Mouse (Mus musculus): ENCODE data around the gene Neurod6. TPM values are rescaled to one million over a fixed set of nuclear protein-coding genes. Genes with fewer than 3 reads are reported as not detected.
"Not testable (repeated sequence)": the region's sequence is repeated elsewhere in the genome, so short reads cannot be mapped to it uniquely, and the experiment has no call there.

Gene Neurod6
- total RNA-seq (2015; ENCODE audit: low replicate concordance) (not detected in 2 replicates), total RNA-seq (2017; ENCODE audit: low replicate concordance) (not detected in 2 replicates)

DNA sequence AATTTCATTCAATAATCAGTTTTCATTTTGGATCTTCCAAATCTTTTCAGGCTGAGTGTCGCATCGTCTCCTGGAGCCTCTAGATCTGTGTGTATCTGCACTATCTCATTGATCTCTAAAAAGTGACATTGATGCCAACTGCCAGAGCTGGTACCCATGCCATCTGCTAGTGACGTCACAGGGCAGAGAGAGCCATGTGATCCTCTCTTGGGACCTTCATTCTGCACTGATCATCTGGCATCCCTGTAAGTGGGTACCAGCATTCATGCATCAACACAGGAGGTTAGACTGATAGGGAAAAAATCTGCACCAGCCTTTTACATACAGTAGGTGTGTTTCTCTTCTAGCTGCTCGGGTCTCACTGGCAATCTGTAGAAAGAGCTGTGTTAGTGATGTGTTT lies at the start of gene Neurod6:
Gene Neurod6 (minus strand): TSS at position 290 of the 400 bp plus-strand sequence.
- no peak for ATAC-seq (replicated peaks; ENCODE audit: low FRiP score, poor library complexity, severe bottlenecking)

DNA sequence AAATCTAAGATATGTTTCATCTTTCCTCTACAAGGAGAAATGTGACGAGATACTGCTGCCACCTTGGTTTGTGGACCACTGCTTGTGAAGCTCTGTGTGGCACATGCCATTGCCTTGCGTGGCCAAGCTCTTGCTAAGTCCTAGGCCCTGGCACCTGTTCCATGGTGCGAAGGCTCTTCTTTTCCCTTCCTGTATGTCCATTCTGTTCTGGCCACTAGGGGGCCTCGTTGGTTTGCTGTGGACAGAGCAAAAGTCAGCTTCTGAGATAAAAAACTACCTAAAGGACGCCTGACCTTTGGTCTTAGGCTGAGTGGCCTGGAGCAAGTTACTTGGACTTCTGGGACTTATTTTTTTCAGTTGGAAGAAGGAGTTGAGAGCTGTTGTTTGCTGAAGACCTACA lies 36.1 kb upstream of the Neurod6 start:
- peak; percentile 55; the same call in 1 of the 2 replicates for ATAC-seq (replicated peaks; ENCODE audit: low FRiP score, poor library complexity, severe bottlenecking)

DNA sequence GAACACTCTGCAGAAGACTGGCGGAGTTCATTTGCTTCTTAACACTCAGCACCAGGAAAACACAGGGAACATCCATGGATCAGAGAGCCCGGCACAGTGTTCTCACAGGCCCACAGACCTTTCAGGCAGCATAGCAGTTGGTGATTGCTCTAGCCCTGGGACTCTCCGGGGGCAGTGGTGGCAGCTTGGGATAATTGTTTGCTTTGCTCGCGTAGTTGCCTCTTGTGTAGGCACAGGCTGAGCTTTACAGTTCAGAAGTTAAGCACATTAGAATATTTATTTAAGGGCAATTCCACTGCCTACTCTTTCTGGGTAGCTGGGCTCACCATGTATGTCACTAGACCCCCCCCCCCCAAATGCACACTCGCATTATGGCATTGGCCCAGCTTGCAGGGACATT lies 34.4 kb upstream of the Neurod6 start:
- no peak for ATAC-seq (replicated peaks; ENCODE audit: low FRiP score, poor library complexity, severe bottlenecking)

- not testable (repeated sequence) for ATAC-seq (replicated peaks; ENCODE audit: low FRiP score, poor library complexity, severe bottlenecking)
These were observed 29.9 kb upstream of the Neurod6 start for GRCm38 (mm10) chr6:55710913-55711312.

DNA sequence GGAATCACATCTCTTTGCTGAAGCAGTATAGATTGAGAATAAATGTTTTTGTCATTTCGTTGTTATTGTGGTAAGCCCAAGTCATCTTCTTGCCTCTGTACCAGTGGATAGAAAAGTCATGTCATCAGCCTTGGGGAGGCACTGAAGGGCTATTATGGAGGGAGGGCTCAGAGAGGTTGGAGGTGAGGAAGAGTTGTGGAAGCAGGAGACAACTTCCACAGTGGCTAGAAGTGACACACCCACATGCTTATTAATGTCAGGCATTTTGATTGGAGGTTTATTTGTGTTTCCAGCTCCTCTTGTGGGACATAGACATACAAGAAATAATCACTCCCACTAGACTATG lies 23.7 kb upstream of the Neurod6 start:
- ATAC-seq (replicated peaks; ENCODE audit: low FRiP score, poor library complexity, severe bottlenecking), result no peak

GRCm38 (mm10) chr6:55704061-55704758 lies 23.1 kb upstream of the Neurod6 start:
- no peak for ATAC-seq (replicated peaks; ENCODE audit: low FRiP score, poor library complexity, severe bottlenecking)

DNA sequence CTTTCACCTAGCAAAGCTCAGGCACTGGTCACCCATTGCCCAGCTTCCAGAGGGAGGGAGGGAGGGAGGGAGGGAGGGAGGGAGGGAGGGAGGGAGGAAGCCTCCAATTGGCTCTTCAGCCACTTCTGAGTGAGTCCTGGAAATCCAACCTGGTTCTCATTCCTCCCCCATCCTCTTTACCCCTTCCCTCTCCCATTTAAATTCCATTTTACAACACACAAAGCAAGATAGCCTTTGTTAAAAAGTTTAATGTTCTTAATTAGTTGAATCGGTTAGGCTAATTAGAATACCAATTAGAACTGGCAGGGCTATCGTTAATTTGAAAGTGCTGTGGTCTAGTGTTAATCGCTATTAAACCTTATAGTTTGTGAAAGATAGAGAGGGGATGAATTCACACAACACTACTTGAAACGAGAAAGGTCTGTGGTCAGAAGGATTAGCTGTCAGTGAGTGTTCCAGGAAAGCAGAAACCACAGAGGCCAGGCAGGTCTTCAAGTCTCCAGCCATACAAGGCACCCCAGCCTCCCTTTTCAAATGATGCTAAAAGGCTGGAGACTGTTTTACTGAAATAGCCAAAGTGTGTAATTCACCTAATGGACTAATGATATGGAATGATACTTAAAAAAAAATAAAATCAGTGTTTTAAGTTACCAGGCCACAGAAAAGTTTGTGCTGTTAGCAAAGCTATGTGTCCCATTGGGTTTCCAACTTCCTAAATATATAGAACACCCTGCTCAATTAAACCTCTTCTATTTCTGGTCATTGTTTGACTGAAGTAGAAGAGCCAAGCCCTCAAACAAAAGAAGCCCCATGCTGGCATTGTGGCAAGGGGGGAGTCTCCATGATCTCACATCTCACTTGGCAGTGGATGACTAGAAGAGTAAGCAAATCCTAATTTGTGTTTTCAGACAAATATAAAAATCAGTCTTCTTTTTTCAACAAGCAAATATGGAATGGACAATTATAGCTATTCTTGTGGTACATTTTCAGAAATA lies 19.6 kb upstream of the Neurod6 start:
- ATAC-seq (replicated peaks; ENCODE audit: low FRiP score, poor library complexity, severe bottlenecking), result no peak

GRCm38 (mm10) chr6:55690015-55690531 lies 9.0 kb upstream of the Neurod6 start:
- no peak for ATAC-seq (replicated peaks; ENCODE audit: low FRiP score, poor library complexity, severe bottlenecking)

GRCm38 (mm10) chr6:55683506-55683905 lies 2.4 kb upstream of the Neurod6 start:
- ATAC-seq (replicated peaks; ENCODE audit: low FRiP score, poor library complexity, severe bottlenecking), result no peak

- ATAC-seq (replicated peaks; ENCODE audit: low FRiP score, poor library complexity, severe bottlenecking), result no peak
These were observed 1.8 kb upstream of the Neurod6 start for GRCm38 (mm10) chr6:55682886-55683285.

DNA sequence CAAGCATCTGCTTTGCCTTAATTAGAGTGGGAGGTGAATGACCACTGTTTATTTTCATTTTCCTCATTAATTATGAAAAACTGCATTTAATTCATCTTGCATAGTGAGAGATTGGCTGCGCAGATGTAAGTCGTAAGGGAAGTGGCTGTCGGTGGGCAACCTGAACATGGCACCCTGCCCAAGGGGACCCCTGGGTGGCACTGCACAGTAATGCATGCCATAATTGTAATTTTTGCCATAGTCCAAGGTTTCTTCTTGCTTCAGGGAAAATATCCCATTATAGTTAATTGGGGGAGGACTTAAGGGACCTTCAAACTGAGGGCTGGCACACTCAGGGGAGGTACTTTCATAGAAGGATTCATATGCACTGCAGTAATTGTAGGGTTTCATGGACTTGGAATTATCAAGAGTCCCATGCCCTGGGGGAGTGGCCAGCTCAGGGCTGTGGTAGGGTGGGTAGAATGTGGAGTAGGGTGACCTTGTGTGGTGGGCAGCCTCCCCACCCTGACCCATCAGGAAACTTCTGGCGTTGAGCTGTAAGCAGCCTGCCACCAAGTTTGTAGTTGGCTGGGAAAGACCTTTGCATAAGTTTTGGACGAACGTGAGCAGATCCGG lies 2.4 kb downstream of the Neurod6 start:
- no peak for ATAC-seq (replicated peaks; ENCODE audit: low FRiP score, poor library complexity, severe bottlenecking)

DNA sequence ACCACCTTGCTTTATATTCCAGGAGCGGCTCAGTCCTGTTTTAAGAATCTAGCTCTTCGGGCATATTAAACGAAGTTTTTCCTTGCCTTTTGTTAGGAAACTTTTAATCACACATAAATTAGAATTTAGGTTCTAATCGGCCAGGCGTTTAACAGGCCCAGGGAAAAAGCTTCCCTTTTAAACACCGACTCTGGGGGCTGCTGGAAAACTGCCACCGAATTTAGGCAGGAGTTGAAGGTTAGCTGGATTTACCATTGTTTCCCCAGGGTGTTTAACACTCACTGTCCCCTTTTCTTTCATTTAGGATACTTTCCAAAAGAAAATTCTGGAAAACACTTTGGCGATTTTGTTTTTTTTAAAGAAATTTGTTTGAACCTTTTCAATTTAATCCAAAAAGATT lies 3.7 kb downstream of the Neurod6 start:
- ATAC-seq (replicated peaks; ENCODE audit: low FRiP score, poor library complexity, severe bottlenecking), result no peak

DNA sequence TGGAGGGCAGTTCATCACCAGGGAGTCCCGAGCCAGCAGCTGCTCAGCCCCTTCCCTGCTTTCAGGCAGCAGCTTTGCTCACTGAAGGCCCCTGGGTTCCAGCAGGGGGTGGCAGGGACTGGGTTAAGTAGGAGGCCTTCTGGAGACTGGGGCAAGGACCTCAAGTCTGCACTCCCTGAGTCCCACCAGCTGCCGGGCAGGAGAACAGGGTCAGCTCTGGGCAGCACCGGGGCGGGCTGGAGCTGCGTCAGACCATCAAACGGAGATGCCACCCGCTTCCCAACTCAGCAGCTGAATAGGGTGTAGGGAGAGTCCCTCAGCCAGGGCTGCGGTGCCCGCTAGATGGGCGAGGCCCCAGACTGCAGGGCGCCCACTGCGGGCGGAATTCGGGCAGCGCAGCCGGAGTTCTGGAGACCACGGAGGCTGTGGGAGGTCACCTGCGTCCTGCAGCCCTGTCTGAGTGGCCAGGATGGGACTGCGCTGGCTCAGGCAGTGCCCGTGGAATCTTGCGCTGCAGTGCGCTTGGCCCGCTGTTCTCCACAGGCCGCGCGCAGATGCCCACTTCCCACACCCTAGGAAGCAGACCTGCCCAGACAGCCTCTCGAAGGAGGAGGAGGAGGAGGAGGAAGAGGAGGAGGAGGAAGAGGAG lies 4.3 kb downstream of the Neurod6 start:
- no peak for ATAC-seq (replicated peaks; ENCODE audit: low FRiP score, poor library complexity, severe bottlenecking)

DNA sequence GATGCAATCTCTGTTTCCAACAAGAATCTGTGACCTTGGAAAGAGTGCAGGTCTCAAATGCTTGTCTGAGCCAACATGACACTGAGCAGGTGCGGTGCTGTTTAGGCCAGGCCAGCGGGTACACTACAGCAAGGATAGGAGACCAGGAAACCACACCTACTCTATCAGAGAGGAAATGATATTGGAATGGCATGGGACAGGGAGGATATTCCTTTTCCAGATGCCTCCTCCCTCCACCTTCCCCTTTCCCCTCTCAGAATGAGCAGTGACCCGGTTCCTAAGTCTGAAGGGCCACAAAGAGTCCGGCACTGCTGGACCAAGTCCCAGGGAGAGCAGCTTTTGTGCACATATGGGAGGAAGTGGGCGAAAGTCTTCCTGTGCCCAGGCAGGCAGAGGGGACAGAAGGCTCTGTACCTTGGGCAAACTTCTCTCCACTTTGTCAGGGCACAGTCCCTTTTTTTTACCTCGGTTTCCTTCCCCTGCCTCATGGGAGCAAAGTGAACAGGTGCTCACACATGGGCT lies 4.9 kb downstream of the Neurod6 start:
- no peak for ATAC-seq (replicated peaks; ENCODE audit: low FRiP score, poor library complexity, severe bottlenecking)

DNA sequence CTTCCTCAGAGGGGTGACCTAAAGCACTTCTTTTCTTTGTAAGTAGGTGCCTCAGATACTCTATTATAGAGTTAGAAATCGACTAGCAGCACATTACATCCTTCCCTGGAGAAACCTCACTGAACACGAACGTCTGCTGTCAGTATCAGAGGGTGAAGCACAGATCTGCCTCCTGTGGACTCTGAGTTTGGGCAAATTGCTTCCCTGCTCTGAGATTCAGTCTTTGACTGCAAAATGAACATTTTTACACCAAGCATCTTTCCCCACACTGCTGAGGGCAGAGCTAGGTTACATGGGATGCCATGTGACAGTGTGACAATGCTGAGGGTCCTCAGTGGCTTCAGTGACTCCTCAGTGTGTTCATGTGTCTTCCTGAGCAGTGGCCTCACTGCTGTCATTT lies 13.3 kb downstream of the Neurod6 start:
- no peak for ATAC-seq (replicated peaks; ENCODE audit: low FRiP score, poor library complexity, severe bottlenecking)

- no peak for ATAC-seq (replicated peaks; ENCODE audit: low FRiP score, poor library complexity, severe bottlenecking)
These were observed 19.7 kb downstream of the Neurod6 start for GRCm38 (mm10) chr6:55661126-55661915.

DNA sequence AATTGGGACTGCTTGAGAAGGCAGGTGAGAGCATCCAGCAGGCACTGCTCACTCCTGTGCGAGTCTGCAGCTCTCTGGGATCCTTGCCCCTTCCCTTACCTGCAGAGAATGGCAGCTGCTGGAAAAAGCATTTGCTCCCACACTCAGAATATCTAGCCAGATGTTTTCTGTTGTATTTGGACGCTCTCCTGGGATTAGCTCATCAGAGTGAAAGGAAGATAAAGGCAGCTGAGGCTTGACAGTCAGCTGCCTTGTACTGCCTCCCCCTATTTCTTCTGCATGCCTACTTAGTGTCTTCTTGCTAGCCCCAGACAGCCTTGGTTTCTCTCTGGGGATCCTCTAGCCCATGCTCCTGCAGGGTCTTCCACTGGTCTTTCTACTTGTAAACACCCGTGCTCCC lies 31.1 kb downstream of the Neurod6 start:
- no peak for ATAC-seq (replicated peaks; ENCODE audit: low FRiP score, poor library complexity, severe bottlenecking)

DNA sequence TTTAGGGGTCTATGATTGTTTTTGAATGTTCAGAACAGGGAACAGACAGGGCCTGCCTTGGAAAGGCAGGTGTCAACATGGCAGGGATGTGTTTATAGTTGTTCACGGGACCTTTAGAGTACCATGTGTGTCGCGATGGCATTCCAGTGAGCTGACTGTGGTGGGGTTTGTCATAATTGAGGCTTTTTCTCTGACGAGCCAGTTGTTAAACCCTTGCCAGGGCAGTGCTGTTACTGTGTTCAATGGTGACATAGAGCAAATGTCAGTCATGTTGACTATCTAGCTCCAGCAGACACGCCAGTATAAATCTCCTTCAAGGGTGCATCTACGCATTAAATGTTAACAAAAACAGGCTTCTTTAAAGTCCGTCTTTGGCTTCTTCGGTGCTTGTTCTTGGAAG lies 31.5 kb downstream of the Neurod6 start:
- ATAC-seq (replicated peaks; ENCODE audit: low FRiP score, poor library complexity, severe bottlenecking), result no peak

- ATAC-seq (replicated peaks; ENCODE audit: low FRiP score, poor library complexity, severe bottlenecking), result no peak
These were observed 32.2 kb downstream of the Neurod6 start for GRCm38 (mm10) chr6:55648886-55649285.

All from erythroblast, adult 5-6 weeks (primary cell).